Mouse (Mus musculus): ENCODE data around the gene 1700016C15Rik.

1700016C15Rik gene

GRCm38 (mm10) chr1:177729043-177730024 is at the start of gene 1700016C15Rik:
1700016C15Rik (plus strand) TSS chr1:177729814.
- DNase-seq (ENCODE audit: low spot score in 2 of 2), result no peak

- DNase-seq (ENCODE audit: low spot score in 2 of 2), result peak; percentile 15 to 25
Observed at GRCm38 (mm10) chr1:177681239-177681638, 48.4 kb upstream of the 1700016C15Rik start.

GRCm38 (mm10) chr1:177683931-177684836 is 45.4 kb upstream of the 1700016C15Rik start:
- DNase-seq (ENCODE audit: low spot score in 2 of 2), result no peak

- DNase-seq (ENCODE audit: low spot score in 2 of 2), result no peak
Observed at GRCm38 (mm10) chr1:177684901-177685300, 44.7 kb upstream of the 1700016C15Rik start.

- DNase-seq (ENCODE audit: low spot score in 2 of 2), result no peak
Observed at GRCm38 (mm10) chr1:177686137-177686536, 43.5 kb upstream of the 1700016C15Rik start.

GRCm38 (mm10) chr1:177686982-177687381 is 42.6 kb upstream of the 1700016C15Rik start:
- DNase-seq (ENCODE audit: low spot score in 2 of 2), result no peak

GRCm38 (mm10) chr1:177692491-177692890 is 37.1 kb upstream of the 1700016C15Rik start:
- DNase-seq (ENCODE audit: low spot score in 2 of 2), result no peak

- DNase-seq (ENCODE audit: low spot score in 2 of 2), result no peak
Observed at GRCm38 (mm10) chr1:177693486-177694252, 35.9 kb upstream of the 1700016C15Rik start.

- no peak for DNase-seq (ENCODE audit: low spot score in 2 of 2)
Observed at GRCm38 (mm10) chr1:177700560-177700959, 29.1 kb upstream of the 1700016C15Rik start.

GRCm38 (mm10) chr1:177702481-177703146 is 27.0 kb upstream of the 1700016C15Rik start:
- DNase-seq (ENCODE audit: low spot score in 2 of 2), result peak; percentile 19 to 59

GRCm38 (mm10) chr1:177703147-177703807 is 26.3 kb upstream of the 1700016C15Rik start:
- no peak for DNase-seq (ENCODE audit: low spot score in 2 of 2)

- no peak for DNase-seq (ENCODE audit: low spot score in 2 of 2)
Observed at GRCm38 (mm10) chr1:177705204-177705603, 24.4 kb upstream of the 1700016C15Rik start.

GRCm38 (mm10) chr1:177707571-177707970 is 22.0 kb upstream of the 1700016C15Rik start:
- no peak for DNase-seq (ENCODE audit: low spot score in 2 of 2)

GRCm38 (mm10) chr1:177708583-177709055 is 21.0 kb upstream of the 1700016C15Rik start:
- no peak for DNase-seq (ENCODE audit: low spot score in 2 of 2)

- no peak for DNase-seq (ENCODE audit: low spot score in 2 of 2)
Observed at GRCm38 (mm10) chr1:177711000-177711399, 18.6 kb upstream of the 1700016C15Rik start.

- no peak for DNase-seq (ENCODE audit: low spot score in 2 of 2)
Observed at GRCm38 (mm10) chr1:177711418-177711817, 18.2 kb upstream of the 1700016C15Rik start.

- no peak for DNase-seq (ENCODE audit: low spot score in 2 of 2)
Observed at GRCm38 (mm10) chr1:177713635-177714396, 15.8 kb upstream of the 1700016C15Rik start.

GRCm38 (mm10) chr1:177714397-177715012 is 15.1 kb upstream of the 1700016C15Rik start:
- no peak for DNase-seq (ENCODE audit: low spot score in 2 of 2)

- no peak for DNase-seq (ENCODE audit: low spot score in 2 of 2)
Observed at GRCm38 (mm10) chr1:177716448-177716847, 13.2 kb upstream of the 1700016C15Rik start.

Data from spleen, postnatal 14 days (tissue).